Mouse (Mus musculus): ENCODE results near the gene Duox1.

DNA sequence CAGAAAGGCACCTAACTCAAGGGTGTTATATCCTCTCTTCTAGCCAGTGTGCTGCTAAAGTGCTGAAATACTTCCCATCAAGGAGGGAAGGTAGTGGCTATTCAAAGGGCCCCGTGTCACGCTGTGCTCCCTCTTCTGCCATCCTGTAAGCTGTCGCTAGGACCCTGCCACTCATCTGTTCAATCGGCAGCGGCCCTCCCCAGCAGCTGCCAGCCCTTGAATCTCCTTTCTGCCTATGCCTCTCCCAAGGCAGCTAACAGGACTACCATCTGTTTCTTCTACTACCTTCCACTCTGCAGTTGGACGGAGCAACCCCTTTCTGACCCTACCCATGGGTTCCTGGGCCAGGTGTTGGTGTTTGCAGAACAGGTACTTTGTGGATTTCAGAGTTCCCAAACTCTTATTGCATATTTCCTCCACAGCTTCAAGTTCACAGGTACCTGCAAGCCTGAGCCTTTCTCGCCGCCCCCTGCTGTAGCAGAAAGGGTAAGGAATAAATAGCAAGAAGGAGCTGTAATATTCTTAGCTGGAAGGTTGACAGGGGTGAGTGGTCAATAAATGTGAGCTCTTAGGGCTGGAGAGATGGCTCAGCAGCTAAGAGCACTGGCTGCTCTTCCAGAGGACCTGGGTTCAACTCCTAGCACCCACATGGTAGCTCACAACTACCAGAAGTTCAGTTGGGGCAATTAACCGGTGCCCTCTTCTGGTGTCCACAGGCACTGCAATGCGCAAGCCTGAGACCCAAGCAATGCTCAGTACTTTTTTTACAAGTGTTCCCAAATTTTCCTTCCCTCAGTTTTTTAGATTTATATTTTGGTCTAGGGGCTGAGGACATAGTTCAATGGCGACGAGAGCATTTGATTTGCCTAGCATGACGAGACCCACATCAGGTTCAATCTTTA lies 47.4 kb downstream of the Duox1 start:
- TF ChIP-seq POLR2A (IDR thresholded peaks at IDR 0.05; ENCODE audit: insufficient read length, low read depth) (no peak), E2F4 (IDR thresholded peaks at IDR 0.05; ENCODE audit: insufficient read depth) (no peak)

Data from myocyte (in vitro differentiated cells).